Mouse (Mus musculus): ENCODE measurements around the gene Gm13272. TPM values are rescaled to one million over a fixed set of nuclear protein-coding genes. Genes with fewer than 3 reads are reported as not detected.
"Not testable (repeated sequence)": the region's sequence is repeated elsewhere in the genome, so short reads cannot be mapped to it uniquely, and the experiment has no call there.

Gm13272 gene
- not detected in 2 replicates for total RNA-seq (2015)
- total RNA-seq (2017): not detected in 2 replicates

DNA sequence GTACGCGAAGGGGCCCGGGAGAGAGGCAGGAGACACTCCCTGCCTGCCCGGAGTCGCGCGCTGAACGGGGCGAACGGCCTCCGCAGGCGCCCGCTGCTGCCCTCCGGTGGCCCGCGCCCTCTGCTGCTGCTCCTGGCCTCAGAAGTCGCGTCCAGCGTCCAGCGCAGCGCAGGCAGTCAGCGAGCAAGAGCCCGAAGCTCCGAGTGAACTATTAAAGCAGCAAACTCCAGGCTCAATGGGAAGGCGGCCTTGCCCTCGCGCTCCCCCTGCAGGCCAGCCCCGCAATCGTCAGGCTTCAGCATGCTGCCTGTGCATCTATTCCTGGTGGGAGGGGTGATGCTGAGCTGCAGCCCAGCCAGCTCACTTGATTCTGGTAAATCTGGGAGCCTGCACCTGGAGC, at the start of gene Gm13272:
Gene Gm13272, plus strand, starts transcription at position 301 of the 400 bp plus-strand sequence.
- not testable (repeated sequence) for ATAC-seq (ENCODE audit: poor library complexity, severe bottlenecking)

- ATAC-seq (ENCODE audit: poor library complexity, severe bottlenecking): peak; percentile 85
Observed at GRCm38 (mm10) chr4:88738480-88738879, 41.2 kb upstream of the Gm13272 start.

DNA sequence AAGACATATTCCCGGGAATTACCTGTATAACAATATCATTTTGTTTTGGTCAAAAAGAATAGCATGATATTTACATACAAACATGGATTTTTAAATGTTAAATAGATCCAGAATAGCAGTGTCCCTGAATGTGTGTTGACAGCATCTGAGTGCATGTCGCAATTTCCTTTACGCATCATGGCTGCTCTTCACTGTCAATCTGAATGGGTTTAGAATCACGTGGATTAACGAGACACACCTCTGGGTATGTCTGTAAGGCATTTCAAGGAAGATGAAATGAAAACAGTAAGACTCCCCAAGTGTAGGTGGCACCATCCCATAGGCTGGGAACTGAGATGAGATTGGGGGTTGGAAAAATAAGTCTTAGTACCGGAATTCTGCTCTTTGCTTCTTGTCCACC, 40.6 kb upstream of the Gm13272 start:
- peak; percentile 78 for ATAC-seq (ENCODE audit: poor library complexity, severe bottlenecking)

- ATAC-seq (ENCODE audit: poor library complexity, severe bottlenecking): peak; percentile 63
Observed at GRCm38 (mm10) chr4:88741426-88741825, 38.2 kb upstream of the Gm13272 start.

DNA sequence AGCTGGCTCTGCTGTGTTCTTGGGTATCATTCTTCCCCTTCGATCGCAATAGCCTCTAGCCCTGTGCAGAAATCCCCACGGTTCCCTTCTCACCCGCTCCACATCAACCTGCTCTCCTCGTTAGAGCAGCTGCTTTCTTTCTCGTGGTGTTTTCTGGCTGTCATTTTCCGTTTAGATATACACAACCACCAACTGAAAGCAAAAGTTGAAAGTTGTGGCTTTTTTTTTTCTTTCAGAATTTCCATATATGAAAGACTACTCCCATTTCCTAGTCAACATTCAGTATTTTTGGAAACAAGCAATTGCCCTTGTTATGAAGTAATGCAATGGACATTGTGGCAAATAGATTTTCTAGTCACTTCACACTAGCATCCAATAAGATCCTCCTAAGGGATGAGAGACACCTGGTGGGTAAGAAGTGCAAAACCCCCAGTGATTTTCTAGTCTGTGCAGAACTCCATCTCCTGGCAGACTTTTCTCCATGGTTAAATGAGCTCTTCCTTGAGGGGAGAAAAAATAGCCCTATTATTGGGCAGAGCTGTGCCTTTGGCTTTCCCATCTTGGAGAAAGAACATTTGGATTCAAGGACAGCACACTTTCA, 36.8 kb upstream of the Gm13272 start:
- ATAC-seq (ENCODE audit: poor library complexity, severe bottlenecking): no peak

DNA sequence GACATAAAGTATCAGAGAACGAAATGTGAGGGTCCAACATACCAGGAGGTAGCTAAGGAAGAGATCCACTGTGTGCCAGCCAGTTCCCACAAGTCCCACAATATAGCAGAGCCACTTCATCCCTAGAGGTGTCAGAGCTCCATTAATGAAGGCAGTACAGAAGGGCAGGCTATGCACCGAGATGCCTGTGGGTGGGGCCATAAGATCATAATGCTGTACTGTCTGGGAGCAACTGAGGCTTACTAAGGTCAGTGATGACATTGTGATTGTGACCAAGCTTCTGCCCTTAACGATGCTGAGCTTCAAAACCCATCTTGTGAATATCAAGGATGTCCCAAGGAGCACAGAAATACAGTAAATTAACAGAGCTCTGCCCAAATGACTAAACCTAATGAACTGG, 35.4 kb upstream of the Gm13272 start:
- ATAC-seq (ENCODE audit: poor library complexity, severe bottlenecking): no peak

DNA sequence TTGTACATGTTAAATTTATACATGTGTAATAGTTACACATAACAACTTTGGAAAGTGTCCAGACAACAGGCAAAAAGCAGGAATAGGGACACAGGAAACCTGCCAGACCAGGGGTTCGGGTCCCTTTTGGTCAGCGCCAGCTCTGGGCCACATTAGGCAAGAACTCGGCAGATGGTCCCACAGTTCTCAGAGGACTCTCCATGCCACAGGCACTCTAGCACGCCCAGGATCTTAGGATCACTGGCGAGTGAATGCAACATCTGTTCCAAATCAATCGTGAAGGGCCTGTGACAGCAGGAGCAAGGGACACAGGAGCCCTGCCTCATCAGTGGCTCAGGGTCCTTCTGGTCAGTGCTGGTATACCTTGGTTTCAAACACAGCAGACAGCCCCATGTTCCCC, 29.7 kb upstream of the Gm13272 start:
- ATAC-seq (ENCODE audit: poor library complexity, severe bottlenecking): no peak

DNA sequence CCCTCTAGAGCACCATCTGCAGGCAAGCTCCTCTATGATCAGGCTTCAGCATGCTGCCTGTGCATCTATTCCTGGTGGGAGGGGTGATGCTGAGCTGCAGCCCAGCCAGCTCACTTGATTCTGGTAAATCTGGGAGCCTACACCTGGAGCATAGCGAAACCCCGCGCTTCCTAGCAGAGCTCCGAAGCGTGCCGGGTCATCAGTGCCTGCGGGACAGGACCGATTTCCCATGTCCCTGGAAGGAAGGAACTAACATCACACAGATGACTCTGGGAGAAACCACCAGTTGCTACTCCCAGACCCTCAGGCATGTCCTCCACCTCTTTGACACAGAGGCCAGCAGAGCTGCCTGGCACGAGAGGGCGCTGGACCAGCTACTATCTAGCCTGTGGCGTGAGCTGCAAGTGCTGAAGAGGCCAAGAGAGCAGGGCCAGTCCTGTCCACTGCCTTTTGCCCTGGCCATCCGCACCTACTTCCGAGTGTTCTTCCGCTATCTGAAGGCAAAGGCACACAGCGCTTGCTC, 24.8 kb upstream of the Gm13272 start, which contains the start of gene Gm13271:
Gene Gm13271, plus strand, starts transcription at position 51 of the 523 bp plus-strand sequence.
- not testable (repeated sequence) for ATAC-seq (ENCODE audit: poor library complexity, severe bottlenecking)

- not testable (repeated sequence) for ATAC-seq (ENCODE audit: poor library complexity, severe bottlenecking)
Observed at GRCm38 (mm10) chr4:88756581-88757513, 22.8 kb upstream of the Gm13272 start.

DNA sequence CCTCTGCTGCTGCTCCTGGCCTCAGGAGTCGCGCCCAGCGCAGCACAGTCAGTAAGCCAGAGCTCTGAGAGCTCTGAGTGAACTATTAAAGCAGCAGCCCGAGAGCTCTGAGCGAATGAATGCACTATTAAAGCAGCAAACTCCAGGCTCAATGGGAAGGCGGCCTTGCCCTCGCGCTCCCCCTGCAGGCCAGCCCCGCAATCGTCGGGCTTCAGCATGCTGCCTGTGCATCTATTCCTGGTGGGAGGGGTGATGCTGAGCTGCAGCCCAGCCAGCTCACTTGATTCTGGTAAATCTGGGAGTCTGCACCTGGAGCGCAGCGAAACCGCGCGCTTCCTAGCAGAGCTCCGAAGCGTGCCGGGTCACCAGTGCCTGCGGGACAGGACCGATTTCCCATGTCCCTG, 22.0 kb upstream of the Gm13272 start:
- ATAC-seq (ENCODE audit: poor library complexity, severe bottlenecking): peak; percentile 100

- ATAC-seq (ENCODE audit: poor library complexity, severe bottlenecking): not testable (repeated sequence)
Observed at GRCm38 (mm10) chr4:88758751-88759150, 20.9 kb upstream of the Gm13272 start.

- ATAC-seq (ENCODE audit: poor library complexity, severe bottlenecking): not testable (repeated sequence)
Observed at GRCm38 (mm10) chr4:88759610-88760268, 19.9 kb upstream of the Gm13272 start, which contains the start of gene Gm13283. TSS of gene Gm13283 (plus strand) at chr4:88760119.

DNA sequence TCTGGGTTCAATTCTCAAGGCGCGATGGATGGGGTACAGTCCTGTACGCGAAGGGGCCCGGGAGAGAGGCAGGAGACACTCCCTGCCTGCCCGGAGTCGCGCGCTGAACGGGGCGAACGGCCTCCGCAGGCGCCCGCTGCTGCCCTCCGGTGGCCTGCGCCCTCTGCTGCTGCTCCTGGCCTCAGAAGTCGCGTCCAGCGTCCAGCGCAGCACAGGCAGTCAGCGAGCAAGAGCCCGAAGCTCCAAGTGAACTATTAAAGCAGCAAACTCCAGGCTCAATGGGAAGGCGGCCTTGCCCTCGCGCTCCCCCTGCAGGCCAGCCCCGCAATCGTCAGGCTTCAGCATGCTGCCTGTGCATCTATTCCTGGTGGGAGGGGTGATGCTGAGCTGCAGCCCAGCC, 19.2 kb upstream of the Gm13272 start:
- ATAC-seq (ENCODE audit: poor library complexity, severe bottlenecking): not testable (repeated sequence)

DNA sequence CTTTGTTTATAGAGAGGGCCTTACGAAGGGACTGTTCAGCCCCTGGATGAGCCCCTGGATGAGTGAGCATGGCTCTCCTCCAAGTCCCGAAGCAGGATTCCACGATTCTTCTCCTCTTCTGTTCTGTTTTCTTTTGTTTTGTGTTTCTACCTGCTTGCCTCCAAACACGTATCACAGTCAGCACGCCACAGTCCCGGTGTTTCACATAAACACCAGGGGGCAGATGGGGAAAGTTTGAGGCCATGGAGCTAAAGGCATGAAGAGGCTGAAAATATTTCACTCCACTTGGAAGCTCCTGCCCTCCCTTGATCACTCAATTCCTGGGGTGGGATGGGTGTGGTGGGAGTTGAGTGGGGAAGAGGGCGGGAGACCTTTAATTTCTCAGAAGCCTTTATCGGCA, 17.9 kb upstream of the Gm13272 start:
- ATAC-seq (ENCODE audit: poor library complexity, severe bottlenecking): not testable (repeated sequence)

DNA sequence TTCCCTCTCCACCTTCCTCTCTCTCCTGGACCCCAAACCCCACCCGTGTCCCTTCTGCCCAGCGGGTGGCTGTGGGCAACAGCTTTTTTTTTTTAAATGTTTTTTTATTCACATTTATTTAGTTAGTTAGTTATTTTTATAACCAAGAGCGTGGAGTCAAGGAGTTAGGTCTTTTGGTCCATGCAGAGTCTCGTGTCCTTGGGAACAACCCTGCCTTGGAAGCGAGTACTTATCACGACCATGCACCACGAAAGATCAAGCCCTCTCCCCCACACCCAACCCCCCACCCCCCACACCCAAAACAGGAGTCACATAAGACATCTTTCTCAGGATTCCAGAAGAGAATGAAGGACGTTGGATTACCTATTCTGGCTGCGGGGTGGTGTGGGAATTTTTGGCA, 17.3 kb upstream of the Gm13272 start:
- not testable (repeated sequence) for ATAC-seq (ENCODE audit: poor library complexity, severe bottlenecking)

DNA sequence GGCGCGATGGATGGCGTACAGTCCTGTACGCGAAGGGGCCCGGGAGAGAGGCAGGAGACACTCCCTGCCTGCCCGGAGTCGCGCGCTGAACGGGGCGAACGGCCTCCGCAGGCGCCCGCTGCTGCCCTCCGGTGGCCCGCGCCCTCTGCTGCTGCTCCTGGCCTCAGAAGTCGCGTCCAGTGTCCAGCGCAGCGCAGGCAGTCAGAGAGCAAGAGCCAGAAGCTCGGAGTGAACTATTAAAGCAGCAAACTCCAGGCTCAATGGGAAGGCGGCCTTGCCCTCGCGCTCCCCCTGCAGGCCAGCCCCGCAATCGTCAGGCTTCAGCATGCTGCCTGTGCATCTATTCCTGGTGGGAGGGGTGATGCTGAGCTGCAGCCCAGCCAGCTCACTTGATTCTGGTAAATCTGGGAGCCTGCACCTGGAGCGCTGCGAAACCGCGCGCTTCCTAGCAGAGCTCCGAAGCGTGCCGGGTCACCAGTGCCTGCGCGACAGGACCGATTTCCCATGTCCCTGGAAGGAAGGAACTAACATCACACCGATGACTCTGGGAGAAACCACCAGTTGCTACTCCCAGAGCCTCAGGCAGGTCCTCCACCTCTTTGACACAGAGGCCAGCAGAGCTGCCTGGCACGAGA, 16.1 kb upstream of the Gm13272 start:
- peak; percentile 94 for ATAC-seq (ENCODE audit: poor library complexity, severe bottlenecking)

DNA sequence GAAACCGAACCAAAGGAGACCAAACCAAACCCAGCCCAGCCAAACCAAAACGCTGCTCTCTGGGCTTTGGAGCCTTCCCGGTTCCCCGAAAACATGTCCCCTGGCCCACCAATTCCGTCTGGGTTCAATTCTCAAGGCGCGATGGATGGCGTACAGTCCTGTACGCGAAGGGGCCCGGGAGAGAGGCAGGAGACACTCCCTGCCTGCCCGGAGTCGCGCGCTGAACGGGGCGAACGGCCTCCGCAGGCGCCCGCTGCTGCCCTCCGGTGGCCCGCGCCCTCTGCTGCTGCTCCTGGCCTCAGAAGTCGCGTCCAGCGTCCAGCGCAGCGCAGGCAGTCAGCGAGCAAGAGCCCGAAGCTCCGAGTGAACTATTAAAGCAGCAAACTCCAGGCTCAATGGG, 6.1 kb upstream of the Gm13272 start, which contains the start of gene Gm13290:
Gene Gm13290, plus strand, starts transcription at position 301 of the 400 bp plus-strand sequence.
- not testable (repeated sequence) for ATAC-seq (ENCODE audit: poor library complexity, severe bottlenecking)

GRCm38 (mm10) chr4:88776622-88777021, 3.0 kb upstream of the Gm13272 start, which contains the start of gene Gm13289:
TSS of gene Gm13289 (plus strand) at chr4:88776922.
- ATAC-seq (ENCODE audit: poor library complexity, severe bottlenecking): not testable (repeated sequence)

GRCm38 (mm10) chr4:88780320-88780719, 670 bp downstream of the Gm13272 start:
- ATAC-seq (ENCODE audit: poor library complexity, severe bottlenecking): not testable (repeated sequence)

DNA sequence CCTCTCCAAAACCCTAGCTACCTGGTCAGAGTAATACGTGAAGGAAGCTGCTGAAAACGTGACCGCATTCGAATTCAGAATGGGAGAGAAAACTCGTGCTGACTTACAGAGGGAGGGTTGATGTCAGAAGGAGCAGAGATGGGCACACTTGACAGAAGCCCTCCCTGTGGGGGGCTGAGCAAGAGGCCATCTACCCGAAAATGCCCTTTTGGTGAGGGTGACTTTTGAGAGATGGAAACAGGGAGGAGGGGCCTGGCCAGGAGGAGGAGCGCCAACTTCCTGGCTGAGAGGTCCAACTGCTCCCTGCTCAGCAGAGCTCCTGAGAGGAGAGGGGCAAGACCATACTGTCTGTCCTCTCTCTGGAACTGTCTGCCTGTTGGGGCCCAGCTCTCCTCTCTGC, 2.2 kb downstream of the Gm13272 start, which contains the start of gene Ifnz:
Gene Ifnz, plus strand, starts transcription at position 301 of the 400 bp plus-strand sequence.
- ATAC-seq (ENCODE audit: poor library complexity, severe bottlenecking): not testable (repeated sequence)
